Mouse (Mus musculus): Measurements from ENCODE around the gene Rad9a.

Rad9a gene

DNA sequence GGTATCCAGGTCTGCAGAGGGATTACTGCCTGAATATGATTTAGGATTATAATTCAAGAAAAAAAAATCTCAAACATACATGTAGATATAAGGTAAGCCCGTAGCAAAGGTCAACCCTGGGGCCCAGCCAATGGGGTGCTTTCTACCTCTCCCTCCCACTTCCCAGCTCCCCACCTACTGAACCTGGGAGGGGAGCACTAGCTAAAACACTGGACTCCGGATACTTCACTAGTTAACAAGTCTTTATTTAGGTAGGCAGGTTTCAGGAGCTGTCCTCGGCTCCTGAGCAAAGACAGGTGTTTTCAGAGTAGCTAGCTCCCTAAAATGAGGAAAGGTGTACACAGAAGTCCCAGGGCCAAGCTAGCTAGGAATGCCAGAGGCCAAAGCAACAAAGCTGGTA, 37.4 kb downstream of the Rad9a start:
- DNase-seq (ENCODE audit: low read depth, low spot score) = no peak

DNA sequence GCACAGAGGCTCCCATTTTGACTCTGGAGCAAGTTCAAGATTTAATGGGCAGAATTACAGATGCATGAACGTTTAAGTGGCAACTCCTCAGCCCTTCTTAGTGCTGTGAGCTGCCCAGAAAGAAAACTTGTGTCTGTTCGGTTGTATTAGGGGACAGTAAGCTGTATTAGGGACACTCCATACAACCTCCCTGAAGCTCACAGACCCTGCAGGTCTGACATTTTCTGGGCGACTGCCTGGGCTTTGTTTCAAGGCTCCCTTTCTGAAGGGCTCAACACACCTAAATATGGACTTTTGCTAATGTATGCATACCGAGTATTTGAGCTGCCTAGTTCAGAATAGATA, 37.9 kb downstream of the Rad9a start:
- DNase-seq (ENCODE audit: low read depth, low spot score) = no peak

DNA sequence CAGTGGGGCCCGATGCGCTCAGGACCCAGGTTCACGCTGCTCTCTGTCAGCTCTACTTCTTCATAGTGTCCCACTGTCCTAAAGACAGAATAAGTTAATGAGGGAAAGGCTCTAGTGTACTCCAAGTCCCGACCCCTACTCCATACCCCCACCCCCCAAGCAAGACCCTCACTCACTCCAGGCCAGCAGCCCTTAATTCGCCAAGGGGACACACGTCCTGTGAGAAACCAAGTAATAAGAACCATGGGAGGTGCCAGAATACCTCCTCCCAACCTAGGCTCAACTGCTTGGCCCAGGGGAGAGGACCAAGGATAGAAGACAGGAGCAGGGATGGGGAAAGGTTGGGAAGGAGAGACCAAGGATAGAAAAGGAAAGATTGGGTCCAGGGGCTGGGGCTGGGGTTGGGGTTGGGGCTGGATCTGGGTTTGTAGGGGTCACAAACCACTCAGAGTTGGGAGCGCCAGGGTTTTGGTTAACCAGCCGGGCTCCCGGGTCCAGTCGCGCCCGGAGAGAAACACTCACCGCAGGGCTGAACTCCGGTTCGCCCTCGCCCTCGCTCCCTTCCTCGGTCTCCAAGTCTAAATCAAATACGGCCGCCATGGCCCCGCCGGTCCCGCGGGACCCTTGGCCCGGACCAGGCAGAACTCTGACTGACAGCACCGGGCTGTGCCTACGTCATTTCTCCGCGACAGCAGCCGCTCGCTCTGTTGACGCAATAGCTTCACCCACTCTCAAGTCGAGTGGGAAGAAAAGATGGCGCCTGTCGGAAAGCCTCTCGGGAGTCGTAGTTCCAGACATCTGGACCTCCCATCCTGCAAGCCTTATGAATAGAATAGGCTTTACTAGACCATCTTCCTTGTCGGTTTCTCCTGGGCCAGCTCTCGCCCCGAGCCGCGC, 38.6 kb downstream of the Rad9a start, which contains the start of gene Rps6kb2:
TSS of gene Rps6kb2 (minus strand) at position 709 of the 897 bp plus-strand sequence.
- peak; percentile 99 for DNase-seq (ENCODE audit: low read depth, low spot score)

DNA sequence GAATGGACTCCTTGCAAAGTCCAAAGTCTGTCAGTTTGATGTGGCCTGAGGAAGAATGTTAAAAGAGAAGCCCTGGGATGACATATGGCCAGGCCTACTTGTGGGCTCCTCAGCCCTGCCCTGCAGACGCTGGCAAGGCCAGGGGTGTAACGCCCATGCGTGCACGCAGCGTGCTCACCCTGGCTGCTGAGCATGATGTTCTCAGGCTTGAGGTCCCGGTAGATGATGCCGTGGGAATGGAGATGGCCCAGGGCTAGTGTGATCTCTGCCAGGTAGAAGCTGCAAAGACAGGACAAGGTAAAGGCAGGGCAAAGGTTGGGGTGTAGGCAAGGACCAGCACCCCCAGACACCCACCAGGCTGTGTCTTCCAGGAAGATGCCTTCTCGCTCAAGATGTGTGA, 42.4 kb downstream of the Rad9a start:
- DNase-seq (ENCODE audit: low read depth, low spot score) = no peak

DNA sequence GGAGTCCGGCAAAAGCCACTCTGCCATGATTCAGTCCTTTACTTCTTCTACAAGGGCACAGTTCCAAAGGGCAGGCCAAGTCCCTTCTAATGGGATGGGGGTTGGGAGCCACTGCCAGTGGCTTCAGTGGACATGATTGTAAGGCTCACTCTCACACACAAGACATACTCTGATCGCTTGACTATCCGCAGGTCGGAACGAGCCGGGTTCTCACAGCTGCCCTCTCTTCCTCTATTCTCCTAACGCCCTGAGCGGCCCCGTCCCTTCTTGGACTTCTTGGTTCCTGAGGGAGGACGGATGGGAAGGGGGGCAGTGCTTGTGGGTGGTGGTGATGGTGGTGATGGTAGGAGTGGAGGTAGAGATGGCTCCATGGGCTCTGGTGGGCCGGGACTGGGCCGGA, 44.7 kb downstream of the Rad9a start:
- DNase-seq (ENCODE audit: low read depth, low spot score) = no peak

DNA sequence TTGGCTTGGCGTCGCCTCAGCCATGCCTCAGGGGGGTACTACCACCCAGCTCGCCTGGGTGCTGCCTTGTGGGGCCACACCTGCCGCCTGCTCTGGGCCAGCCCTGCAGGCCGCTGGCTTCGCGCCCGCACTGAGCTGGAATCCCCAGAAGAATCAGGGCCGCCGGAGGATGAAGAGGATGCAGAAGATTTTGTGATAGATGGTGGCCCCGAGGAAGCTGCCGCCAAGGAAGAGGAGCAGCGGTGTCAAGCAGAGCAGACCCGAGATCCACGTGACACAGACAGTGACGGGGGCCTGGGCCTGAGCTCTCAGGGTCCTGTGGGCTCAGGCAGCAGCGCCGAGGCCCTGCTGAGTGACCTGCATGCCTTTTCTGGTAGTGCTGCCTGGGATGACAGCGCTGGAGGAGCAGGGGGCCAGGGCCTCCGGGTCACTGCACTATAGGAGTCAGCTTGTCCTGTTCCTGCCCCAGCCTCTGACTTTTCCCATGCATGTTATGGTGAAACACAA, 45.3 kb downstream of the Rad9a start:
- no peak for DNase-seq (ENCODE audit: low read depth, low spot score)

DNA sequence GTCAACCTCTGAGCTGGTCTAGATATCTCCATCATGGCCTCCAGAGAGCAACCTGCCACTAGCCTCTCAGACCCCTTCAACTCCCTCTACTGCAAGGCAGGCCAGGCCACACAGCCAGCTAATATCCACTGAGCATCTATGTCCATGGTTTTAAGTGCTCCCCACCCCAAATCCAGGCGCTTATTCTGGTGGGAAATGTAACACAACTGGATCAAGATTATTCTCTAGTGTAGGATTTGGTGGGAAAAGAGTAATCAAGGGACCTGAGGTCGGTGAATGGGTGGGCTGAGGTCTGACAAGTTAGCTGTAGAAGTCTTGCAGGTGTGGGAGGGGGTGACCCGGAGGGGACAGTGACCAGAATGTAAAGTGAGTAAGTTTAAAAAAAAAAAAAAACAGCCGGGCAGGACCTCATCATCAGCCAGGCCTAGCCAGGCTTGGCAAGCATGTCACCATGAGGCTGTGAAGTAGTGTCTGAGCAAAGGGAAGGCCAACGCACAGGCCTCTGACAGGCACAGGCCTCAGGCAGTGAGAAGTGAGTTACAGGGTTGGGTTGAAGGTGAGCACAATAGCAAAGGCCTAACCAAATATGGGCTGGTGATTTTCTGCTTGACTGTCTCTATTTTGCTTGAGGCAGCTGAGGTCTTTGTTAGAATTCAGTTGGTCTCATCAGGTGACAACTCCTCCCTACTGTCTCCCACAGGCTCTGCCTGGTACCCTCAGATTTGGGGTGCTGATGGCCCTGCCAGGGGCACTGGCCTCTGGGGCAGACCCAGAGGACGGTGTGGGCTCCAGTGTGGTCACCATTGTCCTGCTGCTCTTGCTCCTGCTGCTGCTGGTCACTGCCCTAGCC, 46.0 kb downstream of the Rad9a start:
- no peak for DNase-seq (ENCODE audit: low read depth, low spot score)

DNA sequence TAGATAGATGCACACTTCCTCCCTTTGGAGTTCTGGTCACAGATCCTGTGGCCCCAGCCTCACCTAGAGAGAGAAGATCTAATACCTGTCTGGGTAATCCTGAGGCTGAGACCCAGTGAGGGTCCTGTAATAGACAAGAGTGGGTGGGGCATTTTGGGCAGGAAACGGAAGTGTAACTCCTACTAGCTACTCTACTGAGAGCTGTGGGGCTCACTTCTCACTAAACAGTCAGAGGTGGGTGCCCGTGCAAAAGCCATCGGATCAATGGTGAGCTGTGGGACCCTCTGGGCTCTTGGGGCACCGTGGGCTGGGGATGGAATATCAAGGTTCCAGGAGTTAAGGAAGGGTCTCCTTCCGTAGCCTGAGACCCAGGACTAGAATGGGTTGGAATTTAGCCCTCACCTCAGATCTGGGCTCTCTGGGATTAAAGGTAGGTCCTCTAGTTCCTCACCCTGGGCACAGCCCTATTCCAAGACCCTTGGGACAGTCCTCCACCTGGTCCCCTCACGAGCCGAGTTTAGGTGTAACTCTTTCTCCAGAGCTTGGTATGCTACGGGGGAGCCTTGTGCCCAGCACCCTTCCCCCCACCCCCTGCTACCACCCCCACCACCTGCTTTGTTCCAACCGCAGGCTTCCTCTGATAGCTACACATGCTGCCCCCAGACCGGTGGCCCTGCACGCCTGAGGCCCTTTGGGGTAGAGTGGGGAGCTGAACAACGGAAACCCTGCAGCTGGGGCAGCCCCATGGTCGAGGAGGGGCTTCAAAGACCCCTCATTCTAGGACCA, 46.8 kb downstream of the Rad9a start:
- DNase-seq (ENCODE audit: low read depth, low spot score) = no peak

DNA sequence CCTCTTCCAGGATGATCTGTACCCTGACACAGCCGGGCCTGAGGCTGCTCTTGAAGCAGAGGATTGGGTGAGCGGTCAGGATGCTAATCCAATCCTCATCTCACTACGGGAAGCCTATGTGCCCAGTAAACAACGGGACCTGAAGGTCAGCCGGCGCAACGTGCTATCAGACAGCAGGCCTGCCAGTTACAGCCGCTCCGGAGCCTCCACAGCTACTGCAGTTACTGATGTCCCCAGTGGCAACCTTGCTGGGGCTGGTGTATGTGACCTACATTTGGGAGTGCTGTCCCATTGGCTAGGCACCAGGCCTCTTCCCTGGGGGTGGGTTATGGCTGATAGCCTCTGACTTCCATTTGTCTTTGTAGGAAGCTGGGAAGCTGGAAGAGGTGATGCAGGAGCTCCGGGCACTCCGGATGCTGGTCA, 48.2 kb downstream of the Rad9a start, which contains the start of gene Ptprcap:
TSS of gene Ptprcap (plus strand) at position 373 of the 423 bp plus-strand sequence.
- no peak for DNase-seq (ENCODE audit: low read depth, low spot score)

DNA sequence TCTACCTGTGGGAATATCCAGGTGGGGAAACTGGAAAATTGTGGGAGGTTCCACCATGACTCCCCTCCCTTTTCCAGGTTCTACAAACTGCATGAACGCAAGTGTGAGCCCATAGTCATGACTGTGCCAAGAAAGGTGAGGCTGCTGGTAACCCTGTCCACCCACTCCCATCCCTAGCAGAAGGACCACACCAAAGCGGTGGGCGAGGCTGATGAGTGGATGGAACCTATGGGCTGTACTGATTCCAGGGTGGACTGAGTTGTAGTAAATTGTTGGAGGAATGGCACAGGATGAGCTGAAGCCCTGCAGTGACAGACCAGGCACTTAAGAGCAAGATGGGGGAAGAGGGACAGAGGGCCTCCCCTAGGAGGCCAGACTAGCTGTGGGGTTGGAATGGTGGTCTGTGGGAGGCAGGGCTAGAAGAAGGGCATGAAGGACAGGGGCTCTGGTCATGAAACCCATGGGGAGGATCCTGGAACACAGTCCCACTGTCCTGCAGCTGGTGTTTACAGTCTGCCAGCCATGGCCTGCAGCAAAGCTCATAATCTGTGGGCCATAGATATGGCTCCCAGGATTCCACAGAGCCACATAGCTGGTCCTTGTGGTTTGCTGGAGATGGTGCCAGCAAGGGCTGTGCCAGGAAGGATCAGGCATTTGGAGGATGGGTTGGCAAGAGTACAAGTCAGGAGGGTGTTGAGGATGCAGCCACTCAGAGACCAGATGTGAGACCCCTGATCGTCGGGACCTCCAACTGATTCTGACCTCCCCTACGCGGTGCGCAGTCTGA, 48.8 kb downstream of the Rad9a start:
- DNase-seq (ENCODE audit: low read depth, low spot score) = no peak

DNA sequence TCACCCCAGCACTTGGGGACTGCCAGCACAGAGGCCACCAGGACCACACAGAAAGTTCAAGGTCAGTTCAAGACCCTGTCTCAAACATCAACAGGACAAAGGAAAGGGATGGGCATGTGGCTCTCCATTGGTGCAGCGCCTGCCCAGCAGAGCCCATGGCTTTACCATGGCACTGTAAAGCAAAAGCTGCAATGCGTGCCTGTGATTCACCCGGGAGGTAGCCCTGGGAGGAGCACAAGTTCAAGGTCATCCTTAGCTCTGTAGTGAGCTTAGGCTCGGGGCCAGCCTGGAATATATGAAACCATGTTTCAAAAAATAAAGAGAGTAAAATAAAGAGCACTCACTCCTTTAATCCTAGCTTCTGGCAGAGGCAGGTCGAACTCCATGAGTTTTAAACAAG, 49.6 kb downstream of the Rad9a start:
- DNase-seq (ENCODE audit: low read depth, low spot score) = no peak

DNA sequence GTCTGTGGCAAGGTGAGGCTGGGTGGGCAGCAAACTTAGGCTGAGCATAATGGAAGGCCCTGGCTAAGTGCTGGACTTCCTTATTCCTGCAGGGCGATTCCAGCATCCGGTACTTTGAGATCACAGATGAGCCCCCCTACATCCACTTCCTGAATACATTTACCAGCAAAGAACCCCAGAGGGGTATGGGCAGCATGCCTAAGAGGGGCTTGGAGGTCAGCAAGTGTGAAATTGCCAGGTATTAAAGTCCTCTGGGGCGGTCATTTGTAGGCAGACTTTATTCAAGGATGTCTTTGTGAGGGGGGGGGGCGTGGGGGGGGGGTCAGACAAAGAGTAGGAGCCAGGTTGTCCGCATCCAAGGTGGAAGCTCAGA, 50.0 kb downstream of the Rad9a start:
- DNase-seq (ENCODE audit: low read depth, low spot score) = no peak

DNA sequence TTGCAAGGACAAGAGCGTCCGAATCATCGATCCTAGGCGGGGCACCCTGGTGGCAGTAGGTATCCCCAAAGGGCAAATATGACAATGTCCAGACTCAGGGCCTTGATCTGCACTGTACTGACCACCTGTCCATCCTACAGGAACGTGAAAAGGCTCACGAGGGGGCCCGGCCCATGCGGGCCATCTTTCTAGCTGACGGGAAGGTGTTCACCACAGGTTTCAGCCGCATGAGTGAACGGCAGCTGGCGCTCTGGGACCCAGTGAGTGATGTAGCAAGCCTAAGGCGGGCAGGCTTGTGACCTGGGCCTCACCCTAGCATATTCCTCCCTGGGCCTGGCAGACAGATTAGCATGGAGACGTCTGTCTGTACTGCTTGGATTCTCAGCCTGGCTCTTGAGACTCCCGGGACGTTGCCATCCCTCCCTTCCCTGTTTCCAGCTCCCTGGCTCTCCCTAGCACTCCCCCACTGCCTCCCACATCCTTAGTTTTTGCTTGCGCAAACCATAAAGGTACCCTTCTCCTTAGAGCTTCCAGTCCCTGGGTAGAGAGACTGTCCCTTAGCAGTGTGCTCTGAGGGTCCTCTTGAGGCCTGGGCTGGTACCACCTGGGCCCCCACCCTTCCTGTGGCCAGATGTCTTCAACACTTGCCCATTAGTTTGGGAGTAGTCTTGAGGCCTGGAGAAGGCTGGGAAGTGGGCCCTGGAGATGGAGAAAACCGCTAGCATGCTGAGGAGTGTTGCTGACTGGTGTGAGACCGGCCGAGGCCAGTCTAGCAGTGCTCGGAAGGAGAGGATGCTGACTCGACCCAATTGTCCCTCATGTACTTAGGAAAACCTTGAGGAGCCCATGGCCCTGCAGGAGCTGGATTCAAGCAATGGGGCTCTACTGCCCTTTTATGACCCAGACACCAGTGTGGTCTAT, 50.6 kb downstream of the Rad9a start:
- no peak for DNase-seq (ENCODE audit: low read depth, low spot score)

DNA sequence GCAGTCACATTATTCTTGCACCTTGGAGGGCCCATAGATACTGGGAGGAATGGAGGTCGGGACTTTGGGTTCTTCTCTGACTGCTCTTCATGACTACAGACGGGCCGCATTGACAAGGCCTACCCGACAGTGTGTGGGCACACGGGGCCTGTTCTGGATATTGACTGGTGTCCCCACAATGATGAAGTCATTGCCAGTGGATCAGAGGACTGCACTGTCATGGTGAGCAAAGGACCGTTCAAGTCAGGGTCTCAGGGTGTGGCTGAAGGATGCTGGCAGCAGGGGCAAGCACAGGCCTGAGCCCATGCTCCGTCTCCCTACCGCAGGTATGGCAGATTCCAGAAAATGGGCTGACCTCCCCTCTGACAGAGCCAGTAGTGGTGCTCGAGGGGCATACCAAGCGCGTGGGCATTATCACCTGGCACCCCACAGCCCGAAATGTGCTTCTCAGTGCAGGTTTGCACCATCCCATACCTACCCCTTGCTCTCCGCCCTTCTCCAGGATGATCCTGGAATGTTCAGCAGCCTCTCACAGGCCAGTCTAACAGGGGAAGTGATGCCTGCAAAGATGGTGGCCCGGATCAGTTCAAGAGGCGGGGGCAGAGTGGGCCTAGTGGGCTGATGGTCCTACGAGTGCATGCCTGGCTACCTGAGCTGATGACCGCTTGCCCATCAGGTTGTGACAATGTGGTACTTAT, 51.5 kb downstream of the Rad9a start:
- DNase-seq (ENCODE audit: low read depth, low spot score) = no peak

DNA sequence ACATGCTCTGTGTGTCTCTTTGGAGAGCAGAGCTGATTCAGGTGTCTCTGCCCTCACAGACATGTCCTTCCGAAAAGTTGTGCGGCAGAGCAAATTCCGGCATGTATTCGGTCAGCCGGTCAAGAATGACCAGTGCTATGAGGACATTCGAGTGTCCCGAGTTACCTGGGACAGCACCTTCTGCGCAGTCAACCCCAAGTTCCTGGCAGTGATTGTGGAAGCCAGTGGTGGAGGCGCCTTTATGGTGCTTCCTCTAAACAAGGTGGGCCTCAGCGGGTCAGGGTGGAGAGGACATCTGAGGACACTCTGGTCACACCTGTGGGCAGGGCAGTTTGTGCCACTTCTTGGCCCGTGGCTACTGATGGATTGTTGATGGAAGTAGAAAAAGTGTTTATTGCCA, 52.2 kb downstream of the Rad9a start:
- no peak for DNase-seq (ENCODE audit: low read depth, low spot score)

DNA sequence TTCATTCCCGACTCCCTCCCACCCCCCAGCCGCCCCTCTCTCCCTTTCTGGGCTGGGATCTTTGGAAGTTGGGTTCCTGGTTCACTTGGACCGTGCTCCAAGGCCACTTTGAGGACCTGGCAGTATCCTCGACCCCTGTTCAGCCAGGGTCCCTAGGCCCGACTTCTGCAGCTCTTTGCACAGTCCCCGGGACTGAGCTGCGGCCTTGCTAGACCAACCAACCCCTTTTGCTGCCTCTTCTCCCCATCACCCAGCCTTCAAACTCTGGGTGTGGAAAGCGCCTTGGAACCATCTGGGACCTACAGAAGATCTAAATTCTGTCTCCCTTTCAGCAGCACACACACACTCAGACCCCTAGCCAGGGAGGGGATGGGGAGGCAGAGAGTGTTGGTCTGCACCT, 52.6 kb downstream of the Rad9a start:
- DNase-seq (ENCODE audit: low read depth, low spot score) = no peak

DNA sequence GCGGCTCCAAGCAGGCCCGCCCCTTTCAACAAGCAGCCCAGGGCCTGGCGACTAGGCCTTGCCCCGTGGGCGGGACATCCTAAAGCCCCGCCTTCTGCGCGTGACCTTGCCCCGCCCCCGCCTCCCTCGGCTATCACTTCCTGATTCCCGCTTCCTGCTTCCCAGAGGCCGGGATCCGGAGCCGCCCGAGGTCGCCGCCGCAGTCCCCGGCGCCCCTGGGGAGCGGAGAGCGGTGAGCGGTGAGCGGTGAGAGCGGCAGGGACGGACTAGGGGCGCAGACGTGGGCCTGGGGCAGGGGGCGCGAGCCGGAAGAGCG, 53.0 kb downstream of the Rad9a start, which contains the start of gene Coro1b:
TSS of gene Coro1b (plus strand) at position 129 of the 316 bp plus-strand sequence.
- peak; percentile 95 for DNase-seq (ENCODE audit: low read depth, low spot score)

DNA sequence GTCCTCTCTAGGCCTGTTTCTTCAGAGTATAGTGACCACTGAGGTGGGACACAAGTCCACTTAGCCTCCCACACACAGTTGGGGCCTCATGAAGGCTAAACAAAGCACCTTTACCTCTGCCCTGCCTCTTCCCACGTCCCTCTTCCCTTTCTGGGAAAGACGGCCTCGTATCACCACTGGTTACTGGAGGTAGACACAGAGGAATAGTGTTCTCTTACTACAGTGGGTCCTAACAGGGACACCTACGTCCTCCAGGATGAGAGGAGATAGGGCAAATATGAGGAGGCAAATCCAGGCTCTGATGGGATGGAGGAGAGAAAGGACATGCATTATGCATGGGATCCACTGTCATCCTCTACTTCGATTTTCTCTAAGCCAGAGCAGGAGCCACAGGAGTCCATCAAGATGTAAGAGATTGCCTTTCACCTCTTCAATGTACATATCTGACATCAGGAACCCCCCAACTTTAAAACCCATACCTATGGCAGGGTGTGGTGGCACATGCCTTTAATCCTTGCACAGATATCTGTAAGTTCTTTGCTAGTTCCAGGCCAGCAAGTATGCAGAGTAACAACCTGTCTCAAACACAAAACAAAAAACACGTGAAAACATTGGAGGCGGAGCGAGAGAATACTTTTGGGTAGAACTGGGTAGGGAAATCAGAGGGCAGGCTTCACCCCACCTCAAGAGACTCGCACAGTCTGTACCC, 53.5 kb downstream of the Rad9a start:
- DNase-seq (ENCODE audit: low read depth, low spot score) = no peak

DNA sequence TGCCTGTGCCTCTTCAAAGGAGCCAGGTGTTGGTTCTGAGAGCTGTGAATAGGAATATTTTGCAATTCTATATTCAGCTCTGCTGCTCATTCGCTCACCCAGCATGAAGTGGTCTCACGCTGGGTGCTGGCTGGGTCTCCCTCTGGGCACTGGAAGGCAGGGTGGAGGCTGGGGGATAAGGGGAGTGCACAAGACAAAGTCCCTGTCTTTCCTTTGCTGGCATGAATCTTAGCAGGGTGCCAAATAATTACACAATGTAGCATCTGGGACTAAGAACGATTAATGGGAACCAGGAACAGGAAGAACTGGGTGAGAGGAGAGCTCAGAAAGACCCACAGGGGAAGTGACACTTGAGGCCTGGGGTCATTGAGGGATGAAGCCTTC, 54.4 kb downstream of the Rad9a start:
- no peak for DNase-seq (ENCODE audit: low read depth, low spot score)

Data from 3T3-L1 (cell line).